Mouse (Mus musculus) ovary, adult 10 weeks (tissue): ENCODE data around the gene Ifngr1. TPM values are rescaled to one million over a fixed set of nuclear protein-coding genes. Genes with fewer than 3 reads are reported as not detected.

Experiments
- polyA plus RNA-seq: library from polyadenylated mRNA; stranded (reverse); fragments of 350-450 nt; fragmentation: Illumina TruSeq; extraction: RNeasy Lipid Tissue Mini Kit (QIAGEN cat#74804); gene quantifications from one replicate; pipeline ENCODE4 v1.2.3, GENCODE M21; 2014

Ifngr1 gene
- 90.5 TPM for polyA plus RNA-seq

GRCm38 (mm10) chr10:19591641-19592441 is at the start of gene Ifngr1:
TSS of gene Ifngr1 (plus strand) at chr10:19591949.

GRCm38 (mm10) chr10:19621408-19622048 is 29.8 kb downstream of the Ifngr1 start, which contains the start of gene Il22ra2:
TSS of gene Il22ra2 (plus strand) at chr10:19621998.

Other genes starting within 250 kb of the Ifngr1 start
- gene Olig3, start 235.4 kb upstream of the Ifngr1 start, polyA plus RNA-seq: 0.23 TPM
- 0.34 TPM for gene Il22ra2, start 30.0 kb downstream of the Ifngr1 start, polyA plus RNA-seq
- gene Il20ra, start 120.6 kb downstream of the Ifngr1 start, polyA plus RNA-seq: 0.34 TPM